Mouse (Mus musculus) CH12.LX (cell line): Measurements from ENCODE around the gene Tnfaip6.

Experiments
- CTCF ChIP-seq, 2 experiments: IDR thresholded peaks in 1 of 2; conservative IDR thresholded peaks in 1 of 2; 2 replicates each; pipeline ENCODE4 v1.5.1; 2011 to 2012; ENCODE audit warnings: low read depth in 2 of 2, low read length in 2 of 2, improper control_type of control experiment in 1 of 2, inconsistent platforms in 1 of 2, mild to moderate bottlenecking in 1 of 2, moderate library complexity in 1 of 2
- EP300 ChIP-seq: IDR thresholded peaks from 2 replicates; pipeline ENCODE4 v1.6.1; 2011; ENCODE audit warnings: low read length, improper control_type of control experiment
- MAX ChIP-seq: IDR thresholded peaks from 2 replicates; pipeline ENCODE4 v1.6.1; 2011; ENCODE audit warnings: low read length, improper control_type of control experiment
- MEF2A ChIP-seq: IDR thresholded peaks from 2 replicates; pipeline ENCODE4 v1.6.1; 2014; ENCODE audit warnings: low read depth, mild to moderate bottlenecking, inconsistent platforms, low read length, improper control_type of control experiment, borderline replicate concordance
- POLR2A ChIP-seq: IDR thresholded peaks from 2 replicates; pipeline ENCODE4 v1.6.1; 2011; ENCODE audit warnings: low read depth, mild to moderate bottlenecking, improper control_type of control experiment, low read length
- RCOR1 ChIP-seq: conservative IDR thresholded peaks from 2 replicates; pipeline ENCODE4 v1.6.1; 2012; ENCODE audit warnings: low read depth, mild to moderate bottlenecking, inconsistent platforms, low read length, improper control_type of control experiment
- SIN3A ChIP-seq: IDR thresholded peaks from 2 replicates; pipeline ENCODE4 v1.6.1; 2012; ENCODE audit warnings: low read length, improper control_type of control experiment, inconsistent platforms
- TCF12 ChIP-seq: IDR thresholded peaks from 2 replicates; pipeline ENCODE4 v1.6.1; 2014; ENCODE audit warnings: low read depth, mild to moderate bottlenecking, inconsistent platforms, low read length, improper control_type of control experiment
- USF1 ChIP-seq: IDR thresholded peaks from 2 replicates; pipeline ENCODE4 v1.6.1; 2014; ENCODE audit warnings: low read depth, mild to moderate bottlenecking, inconsistent platforms, low read length, improper control_type of control experiment
- ZC3H11A ChIP-seq: IDR thresholded peaks from 2 replicates; pipeline ENCODE4 v1.6.1; 2012; ENCODE audit warnings: low read depth, mild to moderate bottlenecking, inconsistent platforms, low read length, improper control_type of control experiment
- ZKSCAN1 ChIP-seq: IDR thresholded peaks from 2 replicates; pipeline ENCODE4 v1.6.1; 2012; ENCODE audit warnings: low read depth, inconsistent platforms, low read length, improper control_type of control experiment, borderline replicate concordance

DNA sequence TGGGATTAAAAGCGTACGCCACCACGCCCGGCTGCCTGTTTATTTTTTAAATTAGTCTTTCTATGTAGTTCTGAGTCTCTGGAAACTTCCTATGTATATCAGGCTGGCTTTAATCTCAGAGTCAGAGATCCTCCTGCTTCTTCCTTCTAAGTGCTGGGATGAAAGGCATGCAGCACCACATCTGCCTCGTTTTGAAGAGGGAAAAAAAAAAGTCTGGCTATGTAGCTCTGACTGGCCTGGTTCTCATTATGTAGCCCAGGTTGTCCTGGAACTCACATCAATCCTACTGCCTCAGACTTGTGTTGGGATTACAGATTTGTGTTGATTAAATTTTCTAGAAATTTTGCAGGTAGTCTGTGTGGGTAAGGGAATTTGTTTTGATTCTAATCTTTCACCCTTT is 33.0 kb downstream of the Tnfaip6 start:
- TF ChIP-seq POLR2A (no peak), CTCF (conservative IDR thresholded peaks at IDR 0.05 in 1 of 2, IDR thresholded peaks at IDR 0.05 in 1 of 2; ENCODE audit: low read depth in 2 of 2, low read length in 2 of 2) (no peak), TCF12 (no peak), USF1 (no peak), ZC3H11A (no peak), MEF2A (no peak), ZKSCAN1 (no peak), EP300 (no peak), MAX (no peak), SIN3A (no peak), RCOR1 (no peak)
